Mouse (Mus musculus): ENCODE measurements around the gene Utp15. TPM values are rescaled to one million over a fixed set of nuclear protein-coding genes. Genes with fewer than 3 reads are reported as not detected.

Gene Utp15
- 67.3 to 73.3 TPM (median 71.0 TPM) in 4 replicates for total RNA-seq (2023)

GRCm38 (mm10) chr13:98262636-98263457, at the start of gene Utp15, which contains the start of gene Ankra2:
Gene Utp15, minus strand, starts transcription at chr13:98263041.
Gene Ankra2, plus strand, starts transcription at chr13:98263074.

DNA sequence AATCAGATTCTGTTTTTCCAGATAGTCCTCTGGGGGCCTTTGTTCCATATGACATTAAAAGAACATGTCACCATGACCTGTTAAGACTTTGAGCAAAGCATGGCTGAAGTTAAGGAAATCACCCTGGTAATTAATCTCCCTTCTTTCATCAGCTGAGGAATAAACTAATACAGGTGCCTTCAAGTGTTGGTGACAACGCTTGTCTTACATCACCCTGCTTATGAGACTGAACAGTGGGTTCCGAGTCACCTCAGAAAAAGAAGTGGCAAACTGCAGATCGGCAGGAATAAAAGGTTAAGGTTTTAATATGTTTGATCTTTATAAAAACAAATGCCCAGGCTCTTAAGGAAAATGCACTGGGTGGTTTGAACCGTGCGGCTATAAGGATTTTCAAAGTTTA, 16.8 kb upstream of the Utp15 start, which contains the start of gene Gm21976:
Gm21976 (plus strand) TSS at position 202 of the 400 bp plus-strand sequence.

GRCm38 (mm10) chr13:98205771-98206545, 56.9 kb downstream of the Utp15 start, which contains the start of gene Arhgef28:
Gene Arhgef28, minus strand, starts transcription at chr13:98206439.

Other genes with a start within 250 kb of the Utp15 start
- gene Arhgef28, start 56.6 kb downstream of the Utp15 start, total RNA-seq (2023) = not detected in 4 replicates
- gene Ankra2, start within 50 bp of the Utp15 start, total RNA-seq (2023) = 29.4 to 37.4 TPM (median 32.5 TPM) in 4 replicates
- not detected in 4 replicates for gene Gm21976, start 16.8 kb upstream of the Utp15 start, total RNA-seq (2023)
- gene Btf3, start 54.0 kb upstream of the Utp15 start, total RNA-seq (2023) = 412 to 433 TPM (median 421 TPM) in 4 replicates
- 0.24 to 0.35 TPM in 2 of 4 replicates, not detected in the others for gene Foxd1, start 91.2 kb upstream of the Utp15 start, total RNA-seq (2023)
- gene Gm10320, start 229.0 kb upstream of the Utp15 start, total RNA-seq (2023) = not detected in 4 replicates